Mouse (Mus musculus) midbrain, embryonic 12.5 days (tissue): ENCODE measurements around the gene 2700097O09Rik. TPM values are rescaled to one million over a fixed set of nuclear protein-coding genes. Genes with fewer than 3 reads are reported as not detected.

Experiments used
- ATAC-seq: fragments of 200-750 bp; cut with Nextera tagmentation; 2 replicates; pipeline ENCODE4 v1.8.0; 2017; ENCODE audit warnings: low read depth, moderate TSS enrichment, moderate library complexity; ENCODE audit not compliant: low FRiP score
- H3K27ac ChIP-seq: fragments of 300-500 bp; sonication (generic); replicated peaks from 2 replicates; pipeline ENCODE4 v1.5.1; 2016; ENCODE audit warnings: mild to moderate bottlenecking
- H3K27me3 ChIP-seq: fragments of 300-500 bp; sonication (generic); 2 replicates; pipeline ENCODE4 v1.6.1; 2016; ENCODE audit warnings: mild to moderate bottlenecking
- H3K36me3 ChIP-seq: fragments of 300-500 bp; sonication (generic); 2 replicates; pipeline ENCODE4 v1.6.1; 2016
- H3K4me1 ChIP-seq: fragments of 300-500 bp; sonication (generic); 2 replicates; pipeline ENCODE4 v1.6.1; 2016
- H3K4me2 ChIP-seq: fragments of 300-500 bp; sonication (generic); replicated peaks from 2 replicates; pipeline ENCODE4 v1.6.1; 2016; ENCODE audit warnings: mild to moderate bottlenecking, moderate library complexity
- H3K4me3 ChIP-seq: fragments of 300-500 bp; sonication (generic); 2 replicates; pipeline ENCODE4 v1.5.1; 2016; ENCODE audit warnings: mild to moderate bottlenecking
- H3K9ac ChIP-seq: fragments of 300-500 bp; sonication (generic); replicated peaks from 2 replicates; pipeline ENCODE4 v1.6.1; 2016; ENCODE audit warnings: mild to moderate bottlenecking, moderate library complexity
- H3K9me3 ChIP-seq: fragments of 300-500 bp; sonication (generic); 2 replicates; pipeline ENCODE4 v1.6.1; 2016; ENCODE audit warnings: mild to moderate bottlenecking
- WGBS: fragments of 180-500 bp; shearing (Covaris S2); methylation state at CpG from one replicate; pipeline ENCODE4 v1.1.7; 2016; 5-methylcytosine and 5-hydroxymethylcytosine counted together
- polyA plus RNA-seq: library from polyadenylated mRNA; unstranded; fragments of >200 nt; fragmentation: Nextera tagmentation; extraction: Ambion mirVana; gene quantifications from 2 replicates; pipeline ENCODE4 v1.2.1, GENCODE M21; 2016

Gene 2700097O09Rik
- polyA plus RNA-seq, 1 experiment from 2014 or later: 36.3 TPM

DNA sequence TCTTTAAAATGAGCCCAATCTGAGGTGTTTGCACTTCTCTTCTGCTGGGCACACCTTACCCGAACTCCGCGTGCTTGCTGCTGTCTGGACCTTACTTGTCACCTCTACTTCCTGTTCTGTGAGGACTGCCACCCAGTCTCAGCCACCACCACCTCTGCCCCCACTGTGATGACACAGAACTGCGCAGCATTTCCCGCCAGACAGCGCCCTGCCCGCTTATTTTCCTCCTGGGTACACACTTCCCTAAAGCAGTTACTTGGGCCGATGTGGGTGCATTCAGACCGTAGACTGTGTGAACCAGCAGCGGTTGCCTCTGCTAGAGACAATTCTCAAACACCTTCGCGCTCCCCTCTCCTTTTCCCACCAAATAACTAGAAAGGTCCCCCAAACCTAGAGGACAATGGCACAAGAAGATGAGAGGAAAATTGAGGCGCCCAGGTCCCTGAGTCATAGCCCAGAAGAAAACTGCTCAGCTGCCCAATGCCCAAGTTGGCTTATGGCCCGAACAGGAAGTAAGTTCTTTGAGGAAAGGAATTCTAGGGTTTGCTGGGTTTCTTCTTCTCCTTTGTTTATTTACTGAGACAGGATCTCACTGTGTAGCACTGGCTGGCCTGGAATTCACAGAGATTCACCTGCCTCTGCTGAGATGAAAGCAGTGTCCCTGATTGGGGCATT is 80.8 kb downstream of the 2700097O09Rik start:
- Histone ChIP-seq H3K9me3 (no peaks in the 10 kb centered on the region), H3K4me3 (no peak overlapping the region), H3K36me3 (no peaks in the 10 kb centered on the region), H3K4me1 (no peaks in the 10 kb centered on the region), H3K4me2 (no peak overlapping the region), H3K9ac (no peak overlapping the region), H3K27ac (no peak overlapping the region), H3K27me3 (no peaks in the 10 kb centered on the region)
- ATAC-seq: no peak
- WGBS: 82% methylated on average over 14 of the region's 14 CpGs

GRCm38 (mm10) chr12:54998411-54998810 is 81.5 kb downstream of the 2700097O09Rik start:
- 84% methylated on average over 5 of the region's 5 CpGs for WGBS
- H3K4me3 ChIP-seq: no peak overlapping the region
- no peak overlapping the region for H3K4me2 ChIP-seq
- no peak for ATAC-seq
- H3K27ac ChIP-seq: no peak overlapping the region
- no peaks in the 10 kb centered on the region for H3K36me3 ChIP-seq
- no peaks in the 10 kb centered on the region for H3K9me3 ChIP-seq
- no peak overlapping the region for H3K9ac ChIP-seq
- H3K27me3 ChIP-seq: no peaks in the 10 kb centered on the region
- H3K4me1 ChIP-seq: no peaks in the 10 kb centered on the region

- H3K36me3 ChIP-seq: no peaks in the 10 kb centered on the region
- no peaks in the 10 kb centered on the region for H3K9me3 ChIP-seq
- no peak for ATAC-seq
- WGBS: 88% methylated on average over 6 of the region's 6 CpGs
- H3K4me2 ChIP-seq: no peak overlapping the region
- H3K4me1 ChIP-seq: no peaks in the 10 kb centered on the region
- no peak overlapping the region for H3K9ac ChIP-seq
- H3K4me3 ChIP-seq: no peak overlapping the region
- no peak overlapping the region for H3K27ac ChIP-seq
- H3K27me3 ChIP-seq: no peaks in the 10 kb centered on the region
Measured at GRCm38 (mm10) chr12:54996979-54997474, 82.9 kb downstream of the 2700097O09Rik start.

- no peaks in the 10 kb centered on the region for H3K27me3 ChIP-seq
- no peak overlapping the region for H3K4me2 ChIP-seq
- H3K4me3 ChIP-seq: no peak overlapping the region
- WGBS: 77% methylated on average over 3 of the region's 3 CpGs
- no peaks in the 10 kb centered on the region for H3K4me1 ChIP-seq
- no peaks in the 10 kb centered on the region for H3K9me3 ChIP-seq
- no peak overlapping the region for H3K9ac ChIP-seq
- no peak for ATAC-seq
- H3K36me3 ChIP-seq: no peaks in the 10 kb centered on the region
- H3K27ac ChIP-seq: no peak overlapping the region
Measured at GRCm38 (mm10) chr12:54995965-54996364, 83.9 kb downstream of the 2700097O09Rik start.

Other genes starting within 250 kb of the 2700097O09Rik start
- 232 and 246 TPM in 2 replicates for gene Cfl2, start 217.2 kb downstream of the 2700097O09Rik start, polyA plus RNA-seq
- gene Gm20403, start 93.6 kb downstream of the 2700097O09Rik start, polyA plus RNA-seq: 1.0 TPM in 1 of 2 replicates, not detected in the other
- gene Baz1a, start 65.8 kb downstream of the 2700097O09Rik start, polyA plus RNA-seq: 35.4 and 40.3 TPM in 2 replicates
- gene Srp54a, start 152 bp upstream of the 2700097O09Rik start, polyA plus RNA-seq: 152 and 155 TPM in 2 replicates
- gene Fam177a, start 44.4 kb upstream of the 2700097O09Rik start, polyA plus RNA-seq: 18.1 and 18.9 TPM in 2 replicates
- 54.6 and 61.7 TPM in 2 replicates for gene Srp54b, start 75.0 kb upstream of the 2700097O09Rik start, polyA plus RNA-seq
- 1.4 TPM in 1 of 2 replicates, not detected in the other for gene 1700047I17Rik2, start 119.5 kb upstream of the 2700097O09Rik start, polyA plus RNA-seq
- gene Srp54c, start 150.1 kb upstream of the 2700097O09Rik start, polyA plus RNA-seq: 69.2 and 77.7 TPM in 2 replicates
- gene 1110008L16Rik, start 219.5 kb upstream of the 2700097O09Rik start, polyA plus RNA-seq: 13.6 and 14.1 TPM in 2 replicates
- 28.2 and 29.0 TPM in 2 replicates for gene Ppp2r3c, start 222.9 kb upstream of the 2700097O09Rik start, polyA plus RNA-seq